Comparison of ENCODE assay signal across 8 mouse cellular contexts in the genomic region with DNA sequence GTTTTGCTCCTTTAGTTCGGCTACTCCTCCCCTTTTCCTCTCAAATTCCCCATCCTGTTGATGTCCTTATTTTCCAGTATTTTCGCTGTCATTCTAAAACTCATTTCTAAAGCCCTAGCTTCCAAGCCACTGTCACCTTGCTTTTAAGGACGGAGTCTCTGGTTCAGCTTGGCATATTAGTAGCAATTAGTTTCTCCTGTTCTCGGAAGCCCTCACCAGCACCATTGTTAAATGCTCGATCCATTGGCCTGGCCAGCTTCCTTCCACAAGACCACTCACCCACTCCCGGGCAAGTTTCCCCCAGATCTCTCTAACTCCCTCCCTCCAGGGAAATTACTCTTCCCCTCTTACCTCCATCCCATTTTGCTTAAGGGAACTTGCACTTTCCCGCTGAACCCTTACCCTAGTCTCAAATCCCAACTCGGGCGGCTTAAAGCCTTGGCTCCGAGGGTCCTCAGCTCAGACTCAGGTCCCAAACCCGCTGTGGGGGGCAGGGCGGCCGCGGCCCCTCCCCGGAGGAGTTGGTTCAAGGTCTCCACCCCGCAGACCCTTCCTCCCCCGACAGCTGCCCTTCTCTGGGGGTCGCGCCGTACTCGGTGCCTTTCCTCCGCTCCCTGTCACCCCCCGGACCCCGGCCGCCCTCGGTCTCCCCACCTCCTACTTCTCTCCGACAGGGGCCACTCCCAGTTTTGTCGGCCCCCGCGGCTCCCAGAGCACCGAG. TPM values are rescaled to one million over a fixed set of nuclear protein-coding genes. Genes with fewer than 3 reads are reported as not detected.
DNase-seq lines count a peak whose midpoint lies in the region; ATAC-seq and TF ChIP-seq lines count a peak whose summit lies in the region.

No protein-coding gene starts in this region.

- H3K9me3 ChIP-seq in MEL (replicated peaks; ENCODE audit: insufficient read depth, low read length), result no peaks in the 10 kb centered on the region
- H3K9me3 ChIP-seq in embryonic facial prominence, embryonic 10.5 days, result no peaks in the 10 kb centered on the region
- no peaks in the 10 kb centered on the region for H3K9me3 ChIP-seq in heart, embryonic 16.5 days (replicated peaks; ENCODE audit: control insufficient read depth, low read length)
- H3K9me3 ChIP-seq in limb, embryonic 15.5 days, result no peaks in the 10 kb centered on the region
- H3K9me3 ChIP-seq in neural tube, embryonic 13.5 days, result no peaks in the 10 kb centered on the region

- TF ChIP-seq RAD21 in MEL (IDR thresholded peaks at IDR 0.05; ENCODE audit: low read depth, low read length), result no peak

- H3K4me2 ChIP-seq in heart, embryonic 16.5 days (ENCODE audit: low read depth, low read length), result peak overlapping the region; percentile 95
- peak overlapping the region; percentile 84 for H3K4me2 ChIP-seq in limb, embryonic 15.5 days
- peak overlapping the region; percentile 93 for H3K4me2 ChIP-seq in neural tube, embryonic 13.5 days

- 1% methylated on average over 31 of the region's 31 CpGs for WGBS in embryonic facial prominence, embryonic 10.5 days
- WGBS in heart, embryonic 16.5 days, result 2% methylated on average over 31 of the region's 31 CpGs
- under 1% methylated on average over 31 of the region's 31 CpGs for WGBS in limb, embryonic 15.5 days
- WGBS in neural tube, embryonic 13.5 days, result 1% methylated on average over 31 of the region's 31 CpGs

- H3K9ac ChIP-seq in MEL (ENCODE audit: control insufficient read depth, low read depth, low read length, poor library complexity, severe bottlenecking), result peak overlapping the region; percentile 82
- peak overlapping the region; percentile 97 for H3K9ac ChIP-seq in heart, embryonic 16.5 days (ENCODE audit: low read length)
- peak overlapping the region; percentile 80 for H3K9ac ChIP-seq in limb, embryonic 15.5 days
- peak overlapping the region; percentile 88 for H3K9ac ChIP-seq in neural tube, embryonic 13.5 days

- no peak for ATAC-seq in heart, embryonic 16.5 days (replicated peaks; ENCODE audit: extremely low read depth, insufficient read depth, low FRiP score)
- no peak for ATAC-seq in limb, embryonic 15.5 days (ENCODE audit: insufficient number of reproducible peaks, low FRiP score, low TSS enrichment, low read depth)
- no peak for ATAC-seq in neural tube, embryonic 13.5 days (ENCODE audit: low read depth)
- ATAC-seq in megakaryocyte progenitor cell, adult 5-6 weeks (replicated peaks; ENCODE audit: poor library complexity), result no peak

- peak overlapping the region; percentile 71 to 79 for H3K4me3 ChIP-seq in MEL (ENCODE audit: control insufficient read depth in 1 of 2, insufficient read depth in 1 of 2, low read depth in 2 of 2, low read length in 2 of 2)
- H3K4me3 ChIP-seq in embryonic facial prominence, embryonic 10.5 days, result peak overlapping the region; percentile 90
- H3K4me3 ChIP-seq in heart, embryonic 16.5 days (ENCODE audit: low read length), result peak overlapping the region; percentile 98
- H3K4me3 ChIP-seq in limb, embryonic 15.5 days, result peak overlapping the region; percentile 95
- peak overlapping the region; percentile 95 for H3K4me3 ChIP-seq in neural tube, embryonic 13.5 days

- peak; percentile 41 for DNase-seq in kidney, adult 18-20 months
- no peak for DNase-seq in kidney, postnatal 14 days
- DNase-seq in MEL (ENCODE audit: low read depth, low spot score), result peak; percentile 29
- peak; percentile 66 for DNase-seq in embryonic facial prominence, embryonic 10.5 days (ENCODE audit: low spot score)

- H3K27me3 ChIP-seq in MEL (ENCODE audit: control insufficient read depth in 1 of 2, insufficient read depth in 2 of 2, low read length in 2 of 2), result no peaks in the 10 kb centered on the region
- no peaks in the 10 kb centered on the region for H3K27me3 ChIP-seq in embryonic facial prominence, embryonic 10.5 days (replicated peaks; ENCODE audit: low read depth, poor library complexity, severe bottlenecking)
- no peaks in the 10 kb centered on the region for H3K27me3 ChIP-seq in heart, embryonic 16.5 days (ENCODE audit: control insufficient read depth, insufficient read depth, low read length)
- no peaks in the 10 kb centered on the region for H3K27me3 ChIP-seq in limb, embryonic 15.5 days
- no peaks in the 10 kb centered on the region for H3K27me3 ChIP-seq in neural tube, embryonic 13.5 days

- TF ChIP-seq CTCF in MEL (IDR thresholded peaks at IDR 0.05 in 2 of 3, conservative IDR thresholded peaks at IDR 0.05 in 1 of 3; ENCODE audit: control insufficient read depth in 1 of 3, insufficient read depth in 1 of 3, low read depth in 2 of 3, low read length in 3 of 3, poor library complexity in 1 of 3, severe bottlenecking in 1 of 3), result no peak

- TF ChIP-seq POLR2A in MEL (IDR thresholded peaks at IDR 0.05; ENCODE audit: control insufficient read depth in 1 of 2, insufficient read depth in 1 of 2, low read depth in 1 of 2, low read length in 2 of 2, poor library complexity in 1 of 2), result no peak

- peaks cover 12% of the 10 kb centered on the region for H3K79me2 ChIP-seq in MEL (ENCODE audit: control insufficient read depth, insufficient read depth, low read length, poor library complexity)

- no peak overlapping the region for H3K27ac ChIP-seq in MEL (ENCODE audit: control insufficient read depth, low read depth, low read length)
- H3K27ac ChIP-seq in embryonic facial prominence, embryonic 10.5 days (replicated peaks), result peak overlapping the region; percentile 94
- peak overlapping the region; percentile 93 for H3K27ac ChIP-seq in heart, embryonic 16.5 days (ENCODE audit: low read length)
- peak overlapping the region; percentile 90 for H3K27ac ChIP-seq in limb, embryonic 15.5 days
- H3K27ac ChIP-seq in neural tube, embryonic 13.5 days (replicated peaks), result peak overlapping the region; percentile 91

- peaks cover 0 to 9% of the 10 kb centered on the region in 2 experiments; a peak in 2 of 4 replicates for H3K4me1 ChIP-seq in MEL (ENCODE audit: control insufficient read depth in 1 of 2, insufficient read depth in 2 of 2, low read length in 2 of 2)
- H3K4me1 ChIP-seq in embryonic facial prominence, embryonic 10.5 days, result peaks cover 38% of the 10 kb centered on the region
- H3K4me1 ChIP-seq in heart, embryonic 16.5 days (ENCODE audit: control insufficient read depth, insufficient read depth, low read length), result peaks cover 36% of the 10 kb centered on the region
- H3K4me1 ChIP-seq in limb, embryonic 15.5 days, result peaks cover 15% of the 10 kb centered on the region; the same call in 1 of the 2 replicates
- H3K4me1 ChIP-seq in neural tube, embryonic 13.5 days (replicated peaks), result peaks cover 27% of the 10 kb centered on the region

- H3K36me3 ChIP-seq in MEL (ENCODE audit: control insufficient read depth in 1 of 2, insufficient read depth in 2 of 2, low read length in 2 of 2), result peaks cover 0 to 12% of the 10 kb centered on the region in 2 experiments; a peak in 2 of 4 replicates
- H3K36me3 ChIP-seq in embryonic facial prominence, embryonic 10.5 days (replicated peaks), result peaks cover 8% of the 10 kb centered on the region
- H3K36me3 ChIP-seq in heart, embryonic 16.5 days (ENCODE audit: control insufficient read depth, insufficient read depth), result no peaks in the 10 kb centered on the region
- no peaks in the 10 kb centered on the region for H3K36me3 ChIP-seq in limb, embryonic 15.5 days
- no peaks in the 10 kb centered on the region for H3K36me3 ChIP-seq in neural tube, embryonic 13.5 days

- TF ChIP-seq EP300 in MEL (IDR thresholded peaks at IDR 0.05; ENCODE audit: low read depth in 1 of 2, low read length in 2 of 2), result no peak

TF ChIP-seq in MEL, 35 proteins besides CTCF, POLR2A, EP300 and RAD21:
- no peak for TF ChIP-seq MYB (IDR thresholded peaks at IDR 0.05; ENCODE audit: low read depth, low read length)
- TF ChIP-seq USF2 (IDR thresholded peaks at IDR 0.05; ENCODE audit: borderline replicate concordance in 1 of 2, insufficient read depth in 1 of 2, low read depth in 1 of 2, low read length in 2 of 2), result no peak
- TF ChIP-seq ZNF384 (IDR thresholded peaks at IDR 0.05; ENCODE audit: low read depth, low read length), result no peak
- no peak for TF ChIP-seq ZC3H11A (IDR thresholded peaks at IDR 0.05; ENCODE audit: low read depth, low read length)
- no peak for TF ChIP-seq TAL1 (IDR thresholded peaks at IDR 0.05; ENCODE audit: low read length)
- no peak for TF ChIP-seq NELFE (IDR thresholded peaks at IDR 0.05; ENCODE audit: low read depth, low read length)
- TF ChIP-seq CHD1 (IDR thresholded peaks at IDR 0.05; ENCODE audit: low read depth, low read length), result no peak

RNA-seq across cellular contexts. Expression of a gene that starts 0.9 kb away (rescaled TPM):
- total RNA-seq in MEL (2012; rRNA removed), result 8.4 and 10.6 TPM in 2 replicates
- polyA plus RNA-seq in MEL (2012; ENCODE audit: insufficient read depth in 1 of 2, insufficient read length in 2 of 2, low read depth in 1 of 2, low replicate concordance in 2 of 2, missing spikeins in 1 of 2), result 10 to 100 TPM in 1 of 2 experiments, not detected in 1; 14.6 TPM
- polyA plus RNA-seq in embryonic facial prominence, embryonic 10.5 days (2016; fragmentation: Nextera tagmentation; extraction: Ambion mirVana), result 39.3 and 41.9 TPM in 2 replicates
- polyA plus RNA-seq in heart, embryonic 16.5 days (2015; fragmentation: Nextera tagmentation; extraction: Ambion mirVana), result 30.4 and 30.6 TPM in 2 replicates
- polyA plus RNA-seq in limb, embryonic 15.5 days (2015; fragmentation: Nextera tagmentation; extraction: Ambion mirVana), result 36.6 and 37.5 TPM in 2 replicates
- polyA plus RNA-seq in neural tube, embryonic 13.5 days (2015; fragmentation: Nextera tagmentation; extraction: Ambion mirVana), result 21.6 and 25.7 TPM in 2 replicates
- total RNA-seq in megakaryocyte progenitor cell, adult 5-6 weeks (2015), result 15.9 and 19.3 TPM in 2 replicates
- 12.6 and 26.8 TPM in 2 replicates for total RNA-seq in megakaryocyte progenitor cell, adult 5-6 weeks (2017)

RNA-seq across cellular contexts. Expression of a gene that starts 29.5 kb away (rescaled TPM):
- total RNA-seq in MEL (2012; rRNA removed), result 43.4 and 46.6 TPM in 2 replicates
- polyA plus RNA-seq in MEL (2012; ENCODE audit: insufficient read depth in 1 of 2, insufficient read length in 2 of 2, low read depth in 1 of 2, low replicate concordance in 2 of 2, missing spikeins in 1 of 2), result 10 to 100 TPM in 1 of 2 experiments, not detected in 1; 47.1 TPM
- 15.9 and 16.8 TPM in 2 replicates for polyA plus RNA-seq in embryonic facial prominence, embryonic 10.5 days (2016; fragmentation: Nextera tagmentation; extraction: Ambion mirVana)
- polyA plus RNA-seq in heart, embryonic 16.5 days (2015; fragmentation: Nextera tagmentation; extraction: Ambion mirVana), result 7.9 TPM in 2 replicates
- 9.0 and 11.2 TPM in 2 replicates for polyA plus RNA-seq in limb, embryonic 15.5 days (2015; fragmentation: Nextera tagmentation; extraction: Ambion mirVana)
- polyA plus RNA-seq in neural tube, embryonic 13.5 days (2015; fragmentation: Nextera tagmentation; extraction: Ambion mirVana), result 11.2 and 12.4 TPM in 2 replicates
- 13.5 and 14.6 TPM in 2 replicates for total RNA-seq in megakaryocyte progenitor cell, adult 5-6 weeks (2015)
- total RNA-seq in megakaryocyte progenitor cell, adult 5-6 weeks (2017), result 16.7 and 17.7 TPM in 2 replicates
